Mouse (Mus musculus): ENCODE data around the gene Pck1.

Gene Pck1

DNA sequence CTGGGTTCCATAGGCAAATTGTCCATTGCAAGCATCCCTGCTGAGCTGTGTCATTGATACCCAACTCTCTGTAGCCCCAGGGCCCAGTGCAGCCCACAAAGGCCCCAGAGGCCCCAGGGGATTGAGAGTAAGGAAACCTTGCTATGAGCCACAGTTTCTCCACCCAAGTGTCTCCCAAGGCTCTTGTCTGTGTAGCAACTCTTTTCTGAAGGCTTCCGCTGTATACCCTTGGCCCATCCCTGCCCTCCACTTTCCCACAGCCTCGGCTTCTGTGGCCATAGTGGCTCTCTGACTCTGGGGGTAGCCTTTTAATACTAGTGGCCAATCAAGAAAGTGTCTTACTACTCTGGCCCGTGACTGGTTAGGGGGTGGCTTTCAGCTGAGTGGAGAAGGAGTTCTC is 50.9 kb downstream of the Pck1 start:
- no peak for DNase-seq (ENCODE audit: low read depth, low spot score)

DNA sequence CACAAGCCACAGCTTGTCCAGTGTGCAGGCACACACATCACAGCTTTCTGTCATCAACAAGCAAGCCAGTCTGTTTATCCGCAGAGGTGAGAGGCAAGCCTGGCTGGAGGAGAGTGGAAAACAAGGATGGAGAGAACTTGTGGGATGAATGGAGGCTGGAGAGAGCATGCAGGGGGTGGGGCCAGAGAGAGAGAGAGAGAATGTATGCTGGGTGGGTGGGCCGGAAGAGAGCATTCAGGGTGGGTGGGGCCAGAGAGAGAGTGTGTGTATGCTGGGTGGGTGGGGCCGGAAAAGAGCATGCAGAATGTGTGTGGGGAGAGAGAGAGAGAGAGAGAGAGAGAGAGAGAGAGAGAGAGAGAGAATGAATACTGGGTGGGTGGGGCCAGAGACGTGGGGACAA is 51.8 kb downstream of the Pck1 start:
- DNase-seq (ENCODE audit: low read depth, low spot score) = no peak

DNA sequence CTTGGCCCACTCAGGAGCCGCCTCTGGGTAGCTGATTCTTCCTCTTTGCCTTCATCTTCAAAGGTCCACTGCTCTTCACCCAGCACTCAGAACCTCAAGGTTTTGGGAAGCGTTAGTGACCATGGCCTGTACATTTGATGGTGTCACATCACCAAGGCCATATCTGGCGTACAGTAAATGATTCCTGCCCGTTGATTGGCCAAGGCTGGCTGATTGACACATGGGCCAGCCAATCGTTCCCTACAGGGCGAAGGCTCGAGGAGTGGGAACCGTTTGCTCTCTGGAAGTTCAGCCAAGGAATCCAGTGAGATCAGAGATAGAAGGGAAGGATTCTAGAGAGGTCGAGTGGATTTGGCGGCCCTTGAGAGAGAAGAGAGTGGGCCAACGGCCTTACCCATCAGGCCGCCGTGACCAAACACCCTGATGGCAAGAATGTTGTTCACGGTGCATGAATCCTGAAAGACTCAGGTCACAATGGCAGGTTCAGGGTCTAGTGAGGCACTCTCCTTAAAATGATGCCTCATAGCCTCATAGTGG is 52.8 kb downstream of the Pck1 start:
- no peak for DNase-seq (ENCODE audit: low read depth, low spot score)

DNA sequence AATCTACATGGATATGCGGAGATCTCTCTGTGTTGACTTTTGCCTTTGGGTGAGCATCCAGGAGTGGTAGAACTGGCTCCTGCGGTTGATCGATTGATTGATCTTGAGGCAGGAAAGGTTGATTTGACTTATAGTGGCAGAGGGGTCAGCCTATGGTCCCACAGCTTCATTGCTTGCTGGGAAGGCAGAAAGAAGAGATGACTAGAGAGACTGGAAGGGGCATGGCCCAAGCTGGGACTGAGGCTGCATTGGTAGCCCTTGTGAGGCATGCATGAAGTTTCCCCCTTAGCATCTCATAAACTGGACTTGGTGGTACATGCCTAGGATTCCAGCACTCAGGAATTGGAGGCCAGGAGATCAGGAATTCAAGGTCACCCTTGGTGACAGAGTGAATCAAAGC is 54.2 kb downstream of the Pck1 start:
- DNase-seq (ENCODE audit: low read depth, low spot score) = no peak

Measured in skeletal muscle tissue, adult 2 months (tissue).